Mouse (Mus musculus): ENCODE results near the gene Kcnq1. TPM values are rescaled to one million over a fixed set of nuclear protein-coding genes. Genes with fewer than 3 reads are reported as not detected.

Gene Kcnq1
- polyA plus RNA-seq, 1 experiment from 2014 or later: 9.1 TPM

DNA sequence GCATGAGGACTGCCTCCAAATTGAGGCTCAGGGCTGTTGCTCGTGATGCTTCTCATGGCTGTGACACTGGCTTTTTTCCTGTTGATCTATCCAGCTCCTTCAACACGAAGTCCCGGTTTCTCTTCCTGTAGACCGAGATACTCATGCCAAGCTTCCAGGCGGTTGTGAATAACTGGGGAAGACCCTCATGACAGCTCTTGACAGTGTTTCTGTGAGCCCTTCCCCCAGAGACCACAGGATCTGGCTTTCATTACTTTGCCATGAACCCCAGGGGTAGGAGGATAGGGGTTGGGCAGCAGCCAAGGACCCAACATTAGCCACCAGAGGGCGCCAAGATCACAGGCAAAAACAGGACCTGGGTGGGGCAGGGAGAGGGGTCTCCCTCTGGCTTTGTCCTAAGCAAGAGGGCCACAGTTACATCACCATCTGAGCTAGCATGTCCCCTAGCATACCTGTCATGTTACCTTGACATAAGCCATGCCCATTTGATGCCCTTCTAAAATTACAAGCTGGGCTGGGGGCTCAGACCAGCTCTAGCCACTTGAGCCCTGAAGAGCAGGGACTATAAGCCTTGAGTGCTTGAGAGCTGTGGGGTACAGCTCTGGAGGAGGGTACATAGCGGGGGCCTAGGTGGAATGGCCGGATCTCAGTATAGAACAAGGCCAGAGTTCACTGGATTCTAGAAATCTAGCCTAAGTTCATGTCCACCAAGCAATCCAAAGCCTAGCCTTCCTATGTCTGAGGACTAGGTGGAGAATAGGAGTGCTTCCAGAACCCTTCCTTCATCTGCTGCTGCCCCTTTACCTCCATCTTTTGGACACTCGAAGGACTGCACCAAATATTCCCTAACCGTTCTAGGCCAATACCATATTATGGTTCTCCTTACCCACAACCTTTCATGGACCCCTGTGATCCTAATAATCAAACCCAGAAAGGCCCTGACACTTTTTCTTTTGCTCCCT lies 11.3 kb upstream of the Kcnq1 start, which contains the start of gene Trpm5:
TSS of gene Trpm5 (minus strand) at position 51 of the 962 bp plus-strand sequence.
- Histone ChIP-seq H3K4me2 (no peak within 1 kb of the TSS), H3K4me1 (no peaks in the 10 kb centered on the region), H3K9ac (no peak within 1 kb of the TSS), H3K27ac (no peak within 1 kb of the TSS), H3K27me3 (replicated peaks) (no peaks in the 10 kb centered on the region), H3K9me3 (no peaks in the 10 kb centered on the region), H3K36me3 (no peaks in the 10 kb centered on the region), H3K4me3 (replicated peaks) (no peak within 1 kb of the TSS)
- 40% methylated on average over 10 of the region's 10 CpGs for WGBS
- peak; percentile 24 for ATAC-seq (ENCODE audit: insufficient read depth, low FRiP score, low read depth)

DNA sequence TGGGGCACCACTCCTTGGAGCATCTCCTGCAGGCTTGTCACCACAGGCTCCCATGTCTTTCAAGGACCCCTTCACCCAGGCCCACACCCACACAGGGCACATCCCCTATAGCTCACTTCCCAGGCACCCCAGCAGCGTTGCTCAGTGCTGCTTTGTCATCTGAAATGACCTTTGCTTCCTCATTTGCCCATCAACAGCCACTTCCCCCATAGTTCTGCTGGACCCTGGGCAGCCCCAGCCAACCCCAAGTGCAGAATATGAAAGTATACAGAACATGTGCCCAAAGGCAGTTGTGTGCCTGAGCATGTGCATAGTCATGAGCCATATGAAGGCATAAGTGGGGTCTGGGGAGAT lies 10.6 kb upstream of the Kcnq1 start:
- Histone ChIP-seq H3K4me3 (replicated peaks) (no peak overlapping the region), H3K27ac (no peak overlapping the region), H3K27me3 (replicated peaks) (no peaks in the 10 kb centered on the region), H3K4me1 (no peaks in the 10 kb centered on the region), H3K9me3 (no peaks in the 10 kb centered on the region), H3K4me2 (no peak overlapping the region), H3K36me3 (no peaks in the 10 kb centered on the region), H3K9ac (no peak overlapping the region)
- ATAC-seq (ENCODE audit: insufficient read depth, low FRiP score, low read depth): no peak
- WGBS: 30% methylated on average over 1 of the region's 1 CpGs

GRCm38 (mm10) chr7:143100759-143101158 lies 5.4 kb upstream of the Kcnq1 start:
- Histone ChIP-seq H3K36me3 (no peaks in the 10 kb centered on the region), H3K4me3 (replicated peaks) (no peak overlapping the region), H3K9me3 (no peaks in the 10 kb centered on the region), H3K27ac (no peak overlapping the region), H3K27me3 (replicated peaks) (peaks cover 2% of the 10 kb centered on the region), H3K9ac (no peak overlapping the region), H3K4me2 (no peak overlapping the region), H3K4me1 (no peaks in the 10 kb centered on the region)
- no peak for ATAC-seq (ENCODE audit: insufficient read depth, low FRiP score, low read depth)
- 53% methylated on average over 4 of the region's 4 CpGs for WGBS

DNA sequence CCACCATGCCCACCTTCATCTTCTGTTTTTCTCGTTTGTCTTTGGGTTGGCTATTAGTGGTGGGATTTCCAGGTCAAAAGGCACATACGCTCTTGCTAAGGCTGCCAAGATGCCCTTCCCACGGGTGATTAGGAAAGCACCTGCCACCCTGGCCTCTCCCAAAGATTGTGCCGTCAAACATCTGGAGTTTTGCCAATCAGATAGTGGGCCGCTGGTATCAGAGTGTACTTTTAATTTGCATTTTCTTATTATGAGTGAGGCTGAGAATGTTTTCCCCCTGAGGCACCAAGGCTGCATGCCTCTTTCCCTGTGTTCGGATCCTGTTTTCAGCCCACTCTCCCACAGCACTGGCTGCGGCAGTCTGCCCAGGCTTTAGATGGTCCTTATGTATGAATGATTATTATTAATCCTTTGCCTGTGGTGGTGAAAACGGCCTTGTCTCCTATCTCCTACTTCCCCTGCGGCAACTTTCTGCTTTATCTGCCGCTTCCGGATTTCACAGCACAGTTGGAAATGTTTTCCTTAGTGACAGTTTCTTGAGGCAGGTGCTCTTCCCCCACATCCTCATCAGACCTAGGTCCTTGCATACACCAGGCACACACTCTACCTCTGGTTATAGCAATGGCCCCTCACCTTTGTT lies 784 bp upstream of the Kcnq1 start:
- Histone ChIP-seq H3K27me3 (replicated peaks) (peaks cover 33% of the 10 kb centered on the region), H3K4me2 (no peak overlapping the region), H3K4me3 (replicated peaks) (no peak overlapping the region), H3K4me1 (peaks cover 11% of the 10 kb centered on the region; the same call in 1 of the 2 replicates), H3K36me3 (no peaks in the 10 kb centered on the region), H3K9me3 (no peaks in the 10 kb centered on the region), H3K27ac (no peak overlapping the region), H3K9ac (no peak overlapping the region)
- no peak for ATAC-seq (ENCODE audit: insufficient read depth, low FRiP score, low read depth)
- 57% methylated on average over 11 of the region's 11 CpGs for WGBS

DNA sequence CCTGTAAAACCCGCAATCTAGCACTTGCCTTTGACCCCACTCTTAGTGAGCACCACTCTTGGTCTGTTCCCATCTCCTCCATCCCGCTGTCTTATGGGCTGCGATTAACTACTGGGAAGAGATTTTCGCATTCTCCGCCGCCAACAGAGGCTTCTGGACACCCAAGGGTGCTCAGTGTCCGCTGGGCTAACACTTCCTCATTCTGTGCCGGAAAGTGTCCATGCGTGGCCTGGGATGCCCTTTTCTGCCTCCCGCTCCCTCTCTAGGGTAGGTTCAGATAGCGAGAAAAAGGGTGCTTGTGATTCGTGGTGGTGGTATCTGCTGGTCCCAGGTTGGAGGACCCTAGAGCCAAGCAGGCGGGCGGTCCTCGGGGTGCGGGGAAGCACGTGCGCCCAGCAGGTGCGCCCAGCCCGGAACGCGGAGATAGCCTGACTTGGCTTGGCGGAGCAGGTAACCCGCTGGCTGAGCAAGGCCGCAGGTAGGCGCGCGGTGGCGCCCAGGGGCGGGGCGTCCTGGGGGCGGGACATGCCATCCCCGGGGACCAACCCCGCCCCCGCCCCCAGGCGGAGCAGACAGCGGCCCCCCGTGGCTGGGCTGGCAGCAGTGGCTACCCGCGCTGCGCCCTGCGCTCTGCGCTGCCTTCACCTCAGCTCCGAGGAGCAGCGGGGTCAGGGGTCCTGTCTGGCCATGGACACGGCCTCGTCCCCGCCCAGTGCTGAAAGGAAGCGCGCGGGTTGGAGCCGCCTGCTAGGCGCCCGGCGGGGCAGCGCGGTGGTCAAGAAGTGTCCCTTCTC lies 707 bp downstream of the Kcnq1 start:
- no peaks in the 10 kb centered on the region for H3K9me3 ChIP-seq
- H3K27ac ChIP-seq: peak overlapping the region; percentile 44; the same call in 1 of the 2 replicates
- 7% methylated on average over 55 of the region's 57 CpGs for WGBS
- peaks cover 11% of the 10 kb centered on the region; the same call in 1 of the 2 replicates for H3K4me1 ChIP-seq
- peak; percentile 64 for ATAC-seq (ENCODE audit: insufficient read depth, low FRiP score, low read depth)
- H3K4me2 ChIP-seq: peak overlapping the region; percentile 77
- no peak overlapping the region for H3K9ac ChIP-seq
- peak overlapping the region; percentile 42 for H3K4me3 ChIP-seq (replicated peaks)
- peaks cover 33% of the 10 kb centered on the region for H3K27me3 ChIP-seq (replicated peaks)
- no peaks in the 10 kb centered on the region for H3K36me3 ChIP-seq

DNA sequence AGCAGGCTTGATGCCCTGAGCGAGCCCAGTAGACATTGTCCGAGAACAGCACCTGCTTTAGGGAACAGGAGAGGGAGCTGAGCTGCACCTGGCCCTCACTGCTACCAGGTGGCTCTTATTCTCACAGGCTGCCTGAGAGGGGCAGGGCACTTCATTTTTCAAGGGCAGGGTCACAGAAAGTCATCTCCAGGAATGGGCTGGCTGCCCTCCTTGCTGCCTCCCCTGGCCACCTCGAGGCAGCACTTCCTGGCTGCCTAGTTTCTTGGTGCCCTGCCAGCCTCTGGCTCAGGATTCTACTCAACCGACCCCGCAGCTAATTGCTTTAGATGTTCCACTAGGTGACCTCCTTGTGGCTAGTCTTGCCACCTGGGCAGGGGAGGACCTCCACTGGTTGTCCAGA lies 2.0 kb downstream of the Kcnq1 start:
- no peak overlapping the region for H3K27ac ChIP-seq
- no peak overlapping the region for H3K9ac ChIP-seq
- peak overlapping the region; percentile 77 for H3K4me2 ChIP-seq
- H3K9me3 ChIP-seq: no peaks in the 10 kb centered on the region
- no peaks in the 10 kb centered on the region for H3K36me3 ChIP-seq
- ATAC-seq (ENCODE audit: insufficient read depth, low FRiP score, low read depth): 0 out of 2 replicates have a peak, but pooled peaks have one; percentile 19
- H3K27me3 ChIP-seq (replicated peaks): peaks cover 33% of the 10 kb centered on the region
- peak overlapping the region; percentile 42 for H3K4me3 ChIP-seq (replicated peaks)
- peaks cover 11% of the 10 kb centered on the region; the same call in 1 of the 2 replicates for H3K4me1 ChIP-seq
- WGBS: 37% methylated on average over 5 of the region's 5 CpGs

DNA sequence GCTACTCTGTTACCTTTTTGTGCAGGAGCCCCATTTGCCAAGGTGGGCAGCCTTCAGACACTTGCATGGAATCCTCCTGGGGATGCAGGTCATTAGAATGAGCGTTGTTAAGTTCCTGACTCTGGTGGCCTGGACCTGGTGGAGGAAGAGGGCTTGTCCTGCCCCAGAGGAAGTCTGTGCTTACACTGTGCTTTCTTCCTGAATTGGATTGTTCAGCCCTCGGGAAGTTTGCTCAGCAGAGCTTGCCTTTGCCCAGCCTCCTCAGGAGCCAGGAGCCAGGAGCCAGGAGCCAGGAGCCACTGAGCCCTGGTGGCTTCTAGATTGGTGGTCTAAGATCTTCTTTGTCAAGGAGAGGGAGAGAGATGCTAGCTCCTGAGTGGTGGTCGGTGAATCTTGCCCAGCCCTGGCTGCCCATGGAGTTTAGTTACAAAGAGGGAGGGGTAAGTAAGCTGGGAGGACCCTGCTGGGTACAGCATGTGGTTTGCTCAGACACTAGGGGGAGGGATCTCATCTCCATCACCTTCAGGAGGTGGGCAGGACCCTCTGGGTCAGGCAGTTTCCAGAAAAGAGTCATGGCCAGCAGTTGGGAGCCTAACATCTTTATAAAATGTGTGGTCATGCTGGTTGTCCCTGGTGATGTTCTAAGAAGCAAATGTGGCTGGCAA lies 3.0 kb downstream of the Kcnq1 start:
- H3K27me3 ChIP-seq (replicated peaks): peaks cover 33% of the 10 kb centered on the region
- no peak overlapping the region for H3K27ac ChIP-seq
- H3K9ac ChIP-seq: no peak overlapping the region
- no peak for ATAC-seq (ENCODE audit: insufficient read depth, low FRiP score, low read depth)
- H3K9me3 ChIP-seq: no peaks in the 10 kb centered on the region
- no peaks in the 10 kb centered on the region for H3K36me3 ChIP-seq
- WGBS: 19% methylated on average over 3 of the region's 3 CpGs
- H3K4me2 ChIP-seq: peak overlapping the region; percentile 77
- peaks cover 11% of the 10 kb centered on the region; the same call in 1 of the 2 replicates for H3K4me1 ChIP-seq
- no peak overlapping the region for H3K4me3 ChIP-seq (replicated peaks)

DNA sequence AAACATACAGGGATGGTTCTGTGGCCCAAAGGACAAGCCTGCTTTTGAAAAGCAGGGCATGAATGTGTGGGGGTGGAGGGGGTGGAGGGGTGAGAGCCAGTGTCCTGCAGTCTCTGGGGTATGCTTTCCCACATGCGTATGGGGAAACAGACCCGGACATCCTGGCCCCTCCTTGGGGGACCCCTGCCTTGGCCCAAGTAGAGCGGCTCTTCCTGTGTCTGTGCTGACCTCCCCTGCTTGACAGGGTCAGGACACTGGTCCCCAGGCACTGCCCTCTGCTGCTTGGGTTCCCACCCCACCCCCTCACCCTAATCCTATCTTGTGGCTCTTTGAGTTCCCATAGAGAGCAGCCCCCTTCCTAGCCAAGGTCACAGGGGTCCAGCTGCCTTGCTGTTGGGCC lies 3.5 kb downstream of the Kcnq1 start:
- peaks cover 11% of the 10 kb centered on the region; the same call in 1 of the 2 replicates for H3K4me1 ChIP-seq
- no peaks in the 10 kb centered on the region for H3K36me3 ChIP-seq
- H3K9me3 ChIP-seq: no peaks in the 10 kb centered on the region
- WGBS: 63% methylated on average over 3 of the region's 3 CpGs
- no peak overlapping the region for H3K27ac ChIP-seq
- H3K4me2 ChIP-seq: no peak overlapping the region
- peaks cover 33% of the 10 kb centered on the region for H3K27me3 ChIP-seq (replicated peaks)
- no peak overlapping the region for H3K9ac ChIP-seq
- no peak overlapping the region for H3K4me3 ChIP-seq (replicated peaks)
- ATAC-seq (ENCODE audit: insufficient read depth, low FRiP score, low read depth): no peak

- no peaks in the 10 kb centered on the region for H3K9me3 ChIP-seq
- ATAC-seq (ENCODE audit: insufficient read depth, low FRiP score, low read depth): no peak
- H3K27ac ChIP-seq: no peak overlapping the region
- H3K4me1 ChIP-seq: peaks cover 11% of the 10 kb centered on the region; the same call in 1 of the 2 replicates
- 62% methylated on average over 1 of the region's 1 CpGs for WGBS
- H3K27me3 ChIP-seq (replicated peaks): peaks cover 30% of the 10 kb centered on the region
- H3K4me3 ChIP-seq (replicated peaks): no peak overlapping the region
- no peak overlapping the region for H3K9ac ChIP-seq
- H3K36me3 ChIP-seq: no peaks in the 10 kb centered on the region
- no peak overlapping the region for H3K4me2 ChIP-seq
Measured at GRCm38 (mm10) chr7:143110803-143111202, 4.6 kb downstream of the Kcnq1 start.

- 53% methylated on average over 4 of the region's 4 CpGs for WGBS
Measured at GRCm38 (mm10) chr7:143111719-143112118, 5.6 kb downstream of the Kcnq1 start.

DNA sequence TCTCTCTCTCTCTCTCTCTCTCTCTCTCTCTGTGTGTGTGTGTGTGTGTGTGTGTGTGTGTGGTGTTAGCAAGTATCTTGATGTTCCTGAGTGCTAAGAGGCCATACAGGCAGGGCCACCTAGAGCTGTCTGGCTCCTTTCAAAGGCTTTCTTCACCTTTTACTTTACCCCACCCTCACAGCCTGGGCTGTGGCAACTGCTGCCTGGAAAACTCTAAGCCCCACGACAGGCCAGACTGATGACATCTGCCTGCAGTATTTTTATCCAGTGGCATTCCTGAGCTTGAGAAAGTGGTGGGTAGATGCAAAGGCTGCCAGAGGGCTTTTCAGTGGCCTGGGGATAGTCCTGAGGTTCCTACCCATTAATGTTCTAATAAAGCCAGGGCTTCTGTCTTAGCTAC lies 6.2 kb downstream of the Kcnq1 start:
- WGBS: 20% methylated on average over 1 of the region's 1 CpGs
- Histone ChIP-seq H3K27ac (no peak overlapping the region), H3K9ac (no peak overlapping the region), H3K4me1 (0 out of 2 replicates have a peak, but pooled peaks cover 4% of the 10 kb centered on the region), H3K9me3 (no peaks in the 10 kb centered on the region), H3K4me2 (no peak overlapping the region), H3K36me3 (no peaks in the 10 kb centered on the region), H3K27me3 (replicated peaks) (peaks cover 14% of the 10 kb centered on the region), H3K4me3 (replicated peaks) (no peak overlapping the region)
- no peak for ATAC-seq (ENCODE audit: insufficient read depth, low FRiP score, low read depth)

More at GRCm38 (mm10) chr7:143111719-143112118, 5.6 kb downstream of the Kcnq1 start:
- Histone ChIP-seq H3K4me1 (peaks cover 7% of the 10 kb centered on the region; the same call in 1 of the 2 replicates), H3K27me3 (replicated peaks) (peaks cover 21% of the 10 kb centered on the region), H3K27ac (no peak overlapping the region), H3K4me2 (no peak overlapping the region), H3K9ac (no peak overlapping the region), H3K9me3 (no peaks in the 10 kb centered on the region), H3K4me3 (replicated peaks) (no peak overlapping the region), H3K36me3 (no peaks in the 10 kb centered on the region)
- no peak for ATAC-seq (ENCODE audit: insufficient read depth, low FRiP score, low read depth)

All from stomach, embryonic 15.5 days (tissue).